Mouse (Mus musculus) limb, embryonic 13.5 days (tissue): ENCODE measurements around the gene Mcrs1. TPM values are rescaled to one million over a fixed set of nuclear protein-coding genes. Genes with fewer than 3 reads are reported as not detected.

Experiments
- ATAC-seq: fragments of 200-750 bp; cut with Nextera tagmentation; 2 replicates; pipeline ENCODE4 v1.8.0; 2017; ENCODE audit warnings: low read depth, moderate number of reproducible peaks, moderate TSS enrichment; ENCODE audit not compliant: low FRiP score
- H3K27ac ChIP-seq: fragments of 300-500 bp; sonication (generic); 2 replicates; pipeline ENCODE4 v1.5.1; 2015; ENCODE audit warnings: inconsistent platforms, mild to moderate bottlenecking, moderate library complexity
- H3K27me3 ChIP-seq: fragments of 300-500 bp; sonication (generic); 2 replicates; pipeline ENCODE4 v1.6.1; 2015; ENCODE audit warnings: mild to moderate bottlenecking, inconsistent platforms
- H3K36me3 ChIP-seq: fragments of 300-500 bp; sonication (generic); 2 replicates; pipeline ENCODE4 v1.6.1; 2015; ENCODE audit warnings: inconsistent platforms, mild to moderate bottlenecking, moderate library complexity
- H3K4me1 ChIP-seq: fragments of 300-500 bp; sonication (generic); 2 replicates; pipeline ENCODE4 v1.6.1; 2015; ENCODE audit warnings: inconsistent platforms
- H3K4me2 ChIP-seq: fragments of 300-500 bp; sonication (generic); replicated peaks from 2 replicates; pipeline ENCODE4 v1.6.1; 2015; ENCODE audit warnings: inconsistent platforms, mild to moderate bottlenecking, moderate library complexity
- H3K4me3 ChIP-seq: fragments of 300-500 bp; sonication (generic); 2 replicates; pipeline ENCODE4 v1.5.1; 2015; ENCODE audit warnings: moderate library complexity, mild to moderate bottlenecking, inconsistent platforms
- H3K9ac ChIP-seq: fragments of 300-500 bp; sonication (generic); 2 replicates; pipeline ENCODE4 v1.6.1; 2015; ENCODE audit warnings: mild to moderate bottlenecking, inconsistent platforms
- H3K9me3 ChIP-seq: fragments of 300-500 bp; sonication (generic); 2 replicates; pipeline ENCODE4 v1.6.1; 2016; ENCODE audit warnings: inconsistent platforms
- WGBS: fragments of 180-500 bp; shearing (Covaris S2); methylation state at CpG from one replicate; pipeline ENCODE4 v1.1.7; 2015; 5-methylcytosine and 5-hydroxymethylcytosine counted together
- polyA plus RNA-seq: library from polyadenylated mRNA; unstranded; fragments of >200 nt; fragmentation: Nextera tagmentation; extraction: Ambion mirVana; gene quantifications from 2 replicates; pipeline ENCODE4 v1.2.1, GENCODE M21; 2015

Gene Mcrs1
- 143 and 144 TPM in 2 replicates for polyA plus RNA-seq

- WGBS = under 1% methylated on average over 52 of the region's 52 CpGs
- H3K27ac ChIP-seq = peak within 1 kb of the TSS; percentile 97
- no peaks in the 10 kb centered on the region for H3K9me3 ChIP-seq
- H3K4me2 ChIP-seq = peak within 1 kb of the TSS; percentile 84
- peak; percentile 95 for ATAC-seq
- peaks cover 17% of the 10 kb centered on the region; the same call in 1 of the 2 replicates for H3K4me1 ChIP-seq
- H3K36me3 ChIP-seq = peaks cover 34% of the 10 kb centered on the region
- peak within 1 kb of the TSS; percentile 72 for H3K9ac ChIP-seq
- peak within 1 kb of the TSS; percentile 59 for H3K4me3 ChIP-seq
- H3K27me3 ChIP-seq = no peaks in the 10 kb centered on the region
Measured at GRCm38 (mm10) chr15:99251626-99252380, at the start of gene Mcrs1. TSS of gene Mcrs1 (minus strand) at chr15:99251961.

DNA sequence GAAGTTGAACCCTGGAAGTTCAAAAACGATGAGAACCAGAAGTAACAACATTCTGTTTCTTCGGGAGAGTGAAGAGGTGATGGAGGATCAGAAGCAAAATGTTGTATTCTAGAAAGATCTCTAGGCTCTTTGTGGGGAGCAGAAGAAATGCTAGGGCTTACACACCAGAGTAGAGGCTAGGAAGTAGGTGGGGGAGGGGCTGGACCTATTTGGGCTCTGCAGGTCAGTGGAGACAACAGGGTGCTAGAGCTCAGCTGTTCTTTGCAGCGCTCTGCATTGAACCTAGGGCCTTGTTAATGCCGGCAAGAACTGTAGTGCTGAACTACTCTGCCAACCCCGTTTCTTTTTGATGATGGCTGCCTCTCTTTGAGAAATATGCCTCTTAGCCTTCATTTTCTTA is 44.5 kb upstream of the Mcrs1 start:
- Histone ChIP-seq H3K36me3 (peaks cover 9% of the 10 kb centered on the region), H3K4me2 (peak overlapping the region; percentile 75), H3K9me3 (no peaks in the 10 kb centered on the region), H3K9ac (peak overlapping the region; percentile 78), H3K4me1 (peaks cover 23% of the 10 kb centered on the region), H3K27ac (peak overlapping the region; percentile 88; the same call in 1 of the 2 replicates), H3K4me3 (peak overlapping the region; percentile 67), H3K27me3 (no peaks in the 10 kb centered on the region)
- no peak for ATAC-seq
- WGBS = 33% methylated on average over 5 of the region's 5 CpGs

- H3K36me3 ChIP-seq = peaks cover 9% of the 10 kb centered on the region
- peak within 1 kb of the TSS; percentile 88 for H3K27ac ChIP-seq
- peak within 1 kb of the TSS; percentile 67 for H3K4me3 ChIP-seq
- peak within 1 kb of the TSS; percentile 78 for H3K9ac ChIP-seq
- no peaks in the 10 kb centered on the region for H3K9me3 ChIP-seq
- no peak; the same call in 1 of the 2 replicates for ATAC-seq
- no peaks in the 10 kb centered on the region for H3K27me3 ChIP-seq
- WGBS = under 1% methylated on average over 14 of the region's 17 CpGs
- peak within 1 kb of the TSS; percentile 75 for H3K4me2 ChIP-seq
- peaks cover 23% of the 10 kb centered on the region for H3K4me1 ChIP-seq
Measured at GRCm38 (mm10) chr15:99295484-99295981, 43.8 kb upstream of the Mcrs1 start, which contains the start of gene Fam186b. TSS of gene Fam186b (minus strand) at chr15:99295888.

- peaks cover 23% of the 10 kb centered on the region for H3K4me1 ChIP-seq
- H3K9ac ChIP-seq = peak within 1 kb of the TSS; percentile 78
- peak within 1 kb of the TSS; percentile 88 for H3K27ac ChIP-seq
- no peaks in the 10 kb centered on the region for H3K27me3 ChIP-seq
- peak; percentile 94 for ATAC-seq
- H3K9me3 ChIP-seq = no peaks in the 10 kb centered on the region
- WGBS = 2% methylated on average over 56 of the region's 64 CpGs
- peak within 1 kb of the TSS; percentile 67 for H3K4me3 ChIP-seq
- peaks cover 3% of the 10 kb centered on the region for H3K36me3 ChIP-seq
- H3K4me2 ChIP-seq = peak within 1 kb of the TSS; percentile 75
Measured at GRCm38 (mm10) chr15:99294813-99295374, 43.1 kb upstream of the Mcrs1 start, which contains the start of gene Prpf40b. TSS of gene Prpf40b (plus strand) at chr15:99295087.

DNA sequence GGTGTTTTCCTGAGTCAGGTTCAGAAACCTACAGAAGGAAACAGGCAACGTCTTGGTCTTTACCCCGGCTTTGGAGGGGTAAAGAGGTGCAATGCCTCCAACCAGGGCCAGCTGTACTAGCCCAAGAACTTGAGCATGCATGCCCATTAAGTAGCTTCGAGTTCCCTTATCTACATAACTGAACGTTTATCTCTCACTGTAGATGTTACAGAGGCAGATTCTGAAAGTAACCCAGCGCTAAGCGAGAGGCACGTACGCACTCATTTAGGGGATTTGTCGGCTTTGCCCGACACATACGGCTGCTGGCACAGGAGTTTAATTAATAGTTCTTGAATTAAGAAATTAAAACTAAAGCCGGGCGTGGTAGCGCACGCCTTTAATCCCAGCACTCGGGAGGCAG is 42.5 kb upstream of the Mcrs1 start:
- no peaks in the 10 kb centered on the region for H3K27me3 ChIP-seq
- peak overlapping the region; percentile 67 for H3K4me3 ChIP-seq
- peak overlapping the region; percentile 75 for H3K4me2 ChIP-seq
- ATAC-seq = no peak
- peak overlapping the region; percentile 88; the same call in 1 of the 2 replicates for H3K27ac ChIP-seq
- no peaks in the 10 kb centered on the region for H3K9me3 ChIP-seq
- peak overlapping the region; percentile 78 for H3K9ac ChIP-seq
- peaks cover 23% of the 10 kb centered on the region for H3K4me1 ChIP-seq
- H3K36me3 ChIP-seq = no peaks in the 10 kb centered on the region; the same call in 1 of the 2 replicates
- 29% methylated on average over 16 of the region's 16 CpGs for WGBS

DNA sequence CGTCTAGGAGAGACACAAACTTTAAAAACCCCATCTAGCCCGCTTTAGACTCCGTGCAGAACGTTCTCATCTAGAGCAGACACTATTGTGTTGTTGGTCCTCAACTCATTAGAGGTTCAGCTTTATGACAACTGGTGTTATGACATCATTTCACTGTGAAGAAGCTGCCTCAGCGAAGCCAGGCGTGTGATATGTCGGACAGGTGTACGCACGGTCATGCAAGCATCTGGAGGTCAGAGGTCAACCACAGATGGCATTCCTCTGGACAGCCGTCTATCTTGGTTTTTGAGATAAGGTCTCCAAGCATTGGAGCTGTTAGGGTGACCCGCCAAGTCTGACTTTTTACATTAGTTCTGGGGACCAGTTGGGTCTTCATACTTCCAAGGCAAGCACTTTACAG is 38.8 kb upstream of the Mcrs1 start:
- 82% methylated on average over 11 of the region's 11 CpGs for WGBS
- H3K4me3 ChIP-seq = no peak overlapping the region

DNA sequence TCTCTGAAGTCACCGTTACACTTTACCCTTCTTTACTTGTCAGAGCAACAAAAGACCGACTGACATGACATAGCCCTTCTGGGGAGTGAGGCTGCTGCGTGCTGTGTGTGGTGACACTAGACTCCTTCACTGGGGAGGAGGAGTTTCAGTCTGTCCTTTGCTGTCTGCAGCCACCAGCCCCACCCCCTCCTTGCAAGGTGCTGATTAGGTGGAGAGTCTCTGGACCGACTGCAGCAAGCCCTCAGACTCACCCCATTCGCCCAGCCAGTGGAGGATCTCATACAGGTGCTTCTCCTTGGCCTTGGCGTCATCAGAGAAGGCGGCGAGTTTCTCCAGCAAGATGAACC is 33.4 kb upstream of the Mcrs1 start:
- ATAC-seq = no peak
- no peaks in the 10 kb centered on the region for H3K4me1 ChIP-seq
- no peaks in the 10 kb centered on the region for H3K9me3 ChIP-seq
- H3K27ac ChIP-seq = no peak overlapping the region
- H3K4me2 ChIP-seq = no peak overlapping the region
- 53% methylated on average over 8 of the region's 8 CpGs for WGBS
- no peak overlapping the region for H3K9ac ChIP-seq
- H3K4me3 ChIP-seq = no peak overlapping the region
- no peaks in the 10 kb centered on the region for H3K36me3 ChIP-seq
- H3K27me3 ChIP-seq = 0 out of 2 replicates have a peak, but pooled peaks cover 6% of the 10 kb centered on the region

More for the DNA sequence above, 38.8 kb upstream of the Mcrs1 start:
- H3K36me3 ChIP-seq = no peaks in the 10 kb centered on the region
- no peak overlapping the region for H3K4me2 ChIP-seq
- no peak overlapping the region for H3K27ac ChIP-seq
- H3K9me3 ChIP-seq = no peaks in the 10 kb centered on the region
- no peak overlapping the region for H3K9ac ChIP-seq
- ATAC-seq = no peak
- no peaks in the 10 kb centered on the region for H3K27me3 ChIP-seq
- peaks cover 7% of the 10 kb centered on the region for H3K4me1 ChIP-seq

GRCm38 (mm10) chr15:99284527-99285188 is 32.9 kb upstream of the Mcrs1 start:
- H3K9me3 ChIP-seq = no peaks in the 10 kb centered on the region

DNA sequence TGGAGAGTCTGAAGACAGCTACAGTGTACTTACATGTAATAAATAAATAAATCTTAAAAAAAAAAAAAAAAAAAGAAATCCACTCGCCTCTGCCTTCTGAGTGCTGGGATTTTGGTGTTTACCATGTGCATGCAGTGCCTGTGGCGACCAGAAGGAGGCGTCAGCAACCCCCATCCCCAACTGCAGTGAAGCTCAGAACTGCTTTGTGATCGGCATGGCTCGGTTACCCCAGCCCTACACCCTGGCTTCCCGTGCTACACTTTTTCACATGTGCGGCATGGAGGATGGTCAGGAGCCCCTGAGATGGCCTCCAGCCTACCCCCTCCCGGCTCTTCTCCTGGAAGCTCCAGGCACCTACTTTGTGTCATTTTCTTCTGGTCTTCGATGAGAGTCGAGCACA is 31.7 kb upstream of the Mcrs1 start:
- no peak overlapping the region for H3K4me3 ChIP-seq
- ATAC-seq = no peak
- no peaks in the 10 kb centered on the region for H3K9me3 ChIP-seq
- H3K27me3 ChIP-seq = 0 out of 2 replicates have a peak, but pooled peaks cover 6% of the 10 kb centered on the region
- no peaks in the 10 kb centered on the region for H3K36me3 ChIP-seq
- H3K4me1 ChIP-seq = peaks cover 2% of the 10 kb centered on the region
- H3K4me2 ChIP-seq = no peak overlapping the region
- no peak overlapping the region for H3K9ac ChIP-seq
- no peak overlapping the region for H3K27ac ChIP-seq
- 69% methylated on average over 10 of the region's 10 CpGs for WGBS

More at GRCm38 (mm10) chr15:99284527-99285188, 32.9 kb upstream of the Mcrs1 start:
- Histone ChIP-seq H3K36me3 (no peaks in the 10 kb centered on the region), H3K9ac (no peak overlapping the region), H3K27ac (no peak overlapping the region), H3K27me3 (0 out of 2 replicates have a peak, but pooled peaks cover 6% of the 10 kb centered on the region), H3K4me1 (no peaks in the 10 kb centered on the region), H3K4me2 (no peak overlapping the region), H3K4me3 (no peak overlapping the region)
- ATAC-seq = 0 out of 2 replicates have a peak, but pooled peaks have one; percentile 28
- WGBS = 34% methylated on average over 14 of the region's 14 CpGs

DNA sequence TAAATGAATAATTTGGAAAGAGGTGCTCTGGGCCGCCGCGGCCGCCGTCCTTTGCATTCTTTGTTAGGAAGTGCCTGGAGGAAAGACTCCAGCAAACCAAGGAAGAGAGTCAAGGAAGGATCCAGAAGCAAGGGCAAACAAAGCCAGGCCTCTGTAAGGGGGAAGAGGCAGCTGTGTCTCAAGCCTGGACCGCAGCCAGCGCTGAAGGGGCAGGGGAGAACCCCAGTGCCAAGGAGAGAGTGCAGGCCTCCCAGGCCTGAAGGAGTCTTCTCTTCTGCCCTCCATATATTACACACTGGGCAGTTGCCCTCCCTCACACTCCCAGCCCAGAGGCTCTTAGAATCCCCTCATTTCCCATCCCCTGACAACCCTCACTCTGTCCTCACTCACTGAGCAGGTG is 26.5 kb upstream of the Mcrs1 start:
- Histone ChIP-seq H3K27me3 (no peaks in the 10 kb centered on the region), H3K4me1 (peaks cover 12% of the 10 kb centered on the region), H3K9ac (0 out of 2 replicates have a peak overlapping the region, but pooled peaks have one; percentile 39), H3K9me3 (no peaks in the 10 kb centered on the region), H3K4me2 (no peak overlapping the region), H3K4me3 (no peak overlapping the region), H3K36me3 (no peaks in the 10 kb centered on the region), H3K27ac (peak overlapping the region; percentile 45; the same call in 1 of the 2 replicates)
- WGBS = 75% methylated on average over 7 of the region's 7 CpGs
- no peak for ATAC-seq

- ATAC-seq = no peak
- H3K27me3 ChIP-seq = no peaks in the 10 kb centered on the region
- H3K36me3 ChIP-seq = no peaks in the 10 kb centered on the region
- no peak overlapping the region for H3K27ac ChIP-seq
- H3K4me2 ChIP-seq = no peak overlapping the region
- H3K9me3 ChIP-seq = no peaks in the 10 kb centered on the region
- H3K4me1 ChIP-seq = peaks cover 15% of the 10 kb centered on the region
- no peak overlapping the region for H3K9ac ChIP-seq
- no peak overlapping the region for H3K4me3 ChIP-seq
- WGBS = 74% methylated on average over 8 of the region's 8 CpGs
Measured at GRCm38 (mm10) chr15:99276095-99276494, 24.3 kb upstream of the Mcrs1 start.
